Mouse (Mus musculus) kidney, embryonic 16.5 days (tissue): ENCODE data around the gene Rfx7. TPM values are rescaled to one million over a fixed set of nuclear protein-coding genes. Genes with fewer than 3 reads are reported as not detected.
A peak's percentile ranks its signal among the peaks of the same experiment; 100 is the strongest.

Source experiments
- ATAC-seq: fragments of 200-750 bp; cut with Nextera tagmentation; 2 replicates; pipeline ENCODE4 v1.8.0; 2017; ENCODE audit warnings: moderate TSS enrichment; ENCODE audit not compliant: low FRiP score, low TSS enrichment
- H3K27ac ChIP-seq: fragments of 300-500 bp; sonication (generic); 2 replicates; pipeline ENCODE4 v1.5.1; 2014; ENCODE audit warnings: low read length
- H3K27me3 ChIP-seq: fragments of 300-500 bp; sonication (generic); 2 replicates; pipeline ENCODE4 v1.6.1; 2014; ENCODE audit warnings: low read length, control low read depth, mixed read lengths; ENCODE audit not compliant: insufficient read depth
- H3K36me3 ChIP-seq: fragments of 300-500 bp; sonication (generic); 2 replicates; pipeline ENCODE4 v1.6.1; 2014; ENCODE audit warnings: low read length, control low read depth, mixed read lengths; ENCODE audit not compliant: insufficient read depth
- H3K4me1 ChIP-seq: fragments of 300-500 bp; sonication (generic); 2 replicates; pipeline ENCODE4 v1.6.1; 2014; ENCODE audit warnings: low read length, control low read depth, mixed read lengths; ENCODE audit not compliant: insufficient read depth
- H3K4me2 ChIP-seq: fragments of 300-500 bp; sonication (generic); replicated peaks from 2 replicates; pipeline ENCODE4 v1.6.1; 2014; ENCODE audit warnings: low read depth, low read length
- H3K4me3 ChIP-seq: fragments of 300-500 bp; sonication (generic); 2 replicates; pipeline ENCODE4 v1.5.1; 2014; ENCODE audit warnings: mild to moderate bottlenecking, low read length
- H3K9ac ChIP-seq: fragments of 300-500 bp; sonication (generic); replicated peaks from 2 replicates; pipeline ENCODE4 v1.6.1; 2014; ENCODE audit warnings: low read length
- H3K9me3 ChIP-seq: fragments of 300-500 bp; sonication (generic); 2 replicates; pipeline ENCODE4 v1.6.1; 2016; ENCODE audit warnings: low read length, control low read depth
- WGBS: fragments of 180-500 bp; shearing (Covaris S2); extraction: QIAGEN DNeasy Blood & Tissue Kit; methylation state at CpG from one replicate; pipeline ENCODE4 v1.1.7; 2014; 5-methylcytosine and 5-hydroxymethylcytosine counted together
- polyA plus RNA-seq: library from polyadenylated mRNA; unstranded; fragments of >200 nt; fragmentation: Nextera tagmentation; extraction: Ambion mirVana; gene quantifications from 2 replicates; pipeline ENCODE4 v1.2.1, GENCODE M21; 2015

Gene Rfx7
- polyA plus RNA-seq, 1 experiment from 2014 or later: 9.8 TPM

- WGBS: 56% methylated on average over 1 of the region's 1 CpGs
- Histone ChIP-seq H3K9me3 (no peaks in the 10 kb centered on the region), H3K36me3 (no peaks in the 10 kb centered on the region), H3K27ac (no peak overlapping the region), H3K4me1 (peaks cover 32% of the 10 kb centered on the region), H3K9ac (no peak overlapping the region), H3K4me2 (no peak overlapping the region), H3K27me3 (no peaks in the 10 kb centered on the region), H3K4me3 (no peak overlapping the region)
- ATAC-seq: no peak
These were observed 125.7 kb downstream of the Rfx7 start for GRCm38 (mm10) chr9:72657694-72658093.

GRCm38 (mm10) chr9:72660139-72660538 lies 128.1 kb downstream of the Rfx7 start:
- 78% methylated on average over 4 of the region's 4 CpGs for WGBS
- Histone ChIP-seq H3K4me3 (no peak overlapping the region), H3K4me2 (no peak overlapping the region), H3K36me3 (peaks cover 5% of the 10 kb centered on the region; the same call in 1 of the 2 replicates), H3K4me1 (peaks cover 36% of the 10 kb centered on the region), H3K27ac (no peak overlapping the region), H3K27me3 (no peaks in the 10 kb centered on the region), H3K9me3 (no peaks in the 10 kb centered on the region), H3K9ac (no peak overlapping the region)
- ATAC-seq: no peak

- 46% methylated on average over 1 of the region's 1 CpGs for WGBS
- no peaks in the 10 kb centered on the region for H3K9me3 ChIP-seq
- H3K27me3 ChIP-seq: no peaks in the 10 kb centered on the region
- H3K4me1 ChIP-seq: peaks cover 40% of the 10 kb centered on the region
- peak overlapping the region; percentile 78 for H3K27ac ChIP-seq
- no peak overlapping the region for H3K4me2 ChIP-seq
- H3K9ac ChIP-seq: no peak overlapping the region
- no peak overlapping the region for H3K4me3 ChIP-seq
- peaks cover 13% of the 10 kb centered on the region; the same call in 1 of the 2 replicates for H3K36me3 ChIP-seq
- no peak for ATAC-seq
These were observed 128.9 kb downstream of the Rfx7 start for GRCm38 (mm10) chr9:72660911-72661310.

- Histone ChIP-seq H3K4me1 (peaks cover 40% of the 10 kb centered on the region), H3K36me3 (peaks cover 17% of the 10 kb centered on the region; the same call in 1 of the 2 replicates), H3K4me3 (peak overlapping the region; percentile 98), H3K9me3 (no peaks in the 10 kb centered on the region), H3K27ac (peak overlapping the region; percentile 100), H3K9ac (peak overlapping the region; percentile 100), H3K27me3 (no peaks in the 10 kb centered on the region), H3K4me2 (peak overlapping the region; percentile 77)
- under 1% methylated on average over 13 of the region's 13 CpGs for WGBS
- ATAC-seq: no peak
These were observed 129.5 kb downstream of the Rfx7 start for GRCm38 (mm10) chr9:72661561-72661894.

GRCm38 (mm10) chr9:72661895-72662661 lies 130.0 kb downstream of the Rfx7 start, which contains the start of gene Nedd4:
Gene Nedd4, plus strand, starts transcription at chr9:72662346.
- H3K4me2 ChIP-seq: peak within 1 kb of the TSS; percentile 77
- H3K27me3 ChIP-seq: no peaks in the 10 kb centered on the region
- peak within 1 kb of the TSS; percentile 100 for H3K27ac ChIP-seq
- ATAC-seq: peak; percentile 93
- peaks cover 22% of the 10 kb centered on the region; the same call in 1 of the 2 replicates for H3K36me3 ChIP-seq
- peaks cover 40% of the 10 kb centered on the region for H3K4me1 ChIP-seq
- peak within 1 kb of the TSS; percentile 100 for H3K9ac ChIP-seq
- WGBS: under 1% methylated on average over 54 of the region's 83 CpGs
- H3K9me3 ChIP-seq: no peaks in the 10 kb centered on the region
- H3K4me3 ChIP-seq: peak within 1 kb of the TSS; percentile 98

GRCm38 (mm10) chr9:72662691-72663533 lies 130.9 kb downstream of the Rfx7 start:
- no peaks in the 10 kb centered on the region for H3K27me3 ChIP-seq
- H3K27ac ChIP-seq: peak overlapping the region; percentile 100
- peak; percentile 60 for ATAC-seq
- peak overlapping the region; percentile 100 for H3K9ac ChIP-seq
- peaks cover 42% of the 10 kb centered on the region for H3K4me1 ChIP-seq
- under 1% methylated on average over 52 of the region's 55 CpGs for WGBS
- no peaks in the 10 kb centered on the region for H3K9me3 ChIP-seq
- peak overlapping the region; percentile 98 for H3K4me3 ChIP-seq
- H3K36me3 ChIP-seq: peaks cover 29% of the 10 kb centered on the region
- peak overlapping the region; percentile 77 for H3K4me2 ChIP-seq

- WGBS: 5% methylated on average over 10 of the region's 10 CpGs
- Histone ChIP-seq H3K4me1 (peaks cover 42% of the 10 kb centered on the region), H3K27ac (peak overlapping the region; percentile 100), H3K9ac (peak overlapping the region; percentile 100), H3K4me2 (peak overlapping the region; percentile 77), H3K4me3 (peak overlapping the region; percentile 98), H3K9me3 (no peaks in the 10 kb centered on the region), H3K27me3 (no peaks in the 10 kb centered on the region), H3K36me3 (peaks cover 29% of the 10 kb centered on the region)
- ATAC-seq: no peak
These were observed 131.5 kb downstream of the Rfx7 start for GRCm38 (mm10) chr9:72663534-72663918.

- Histone ChIP-seq H3K4me1 (peaks cover 42% of the 10 kb centered on the region), H3K9ac (peak overlapping the region; percentile 100), H3K36me3 (peaks cover 36% of the 10 kb centered on the region), H3K27ac (peak overlapping the region; percentile 100), H3K9me3 (no peaks in the 10 kb centered on the region), H3K4me2 (peak overlapping the region; percentile 77), H3K4me3 (peak overlapping the region; percentile 98), H3K27me3 (no peaks in the 10 kb centered on the region)
- ATAC-seq: no peak
- 27% methylated on average over 12 of the region's 12 CpGs for WGBS
These were observed 132.6 kb downstream of the Rfx7 start for GRCm38 (mm10) chr9:72664409-72665351.

GRCm38 (mm10) chr9:72665517-72665916 lies 133.5 kb downstream of the Rfx7 start:
- no peaks in the 10 kb centered on the region for H3K9me3 ChIP-seq
- no peak for ATAC-seq
- H3K4me1 ChIP-seq: peaks cover 41% of the 10 kb centered on the region
- H3K9ac ChIP-seq: peak overlapping the region; percentile 100
- 0 out of 2 replicates have a peak overlapping the region, but pooled peaks have one; percentile 16 for H3K27ac ChIP-seq
- H3K27me3 ChIP-seq: no peaks in the 10 kb centered on the region
- H3K4me2 ChIP-seq: peak overlapping the region; percentile 77
- peaks cover 43% of the 10 kb centered on the region for H3K36me3 ChIP-seq
- H3K4me3 ChIP-seq: peak overlapping the region; percentile 98
- 47% methylated on average over 7 of the region's 7 CpGs for WGBS
